Mouse (Mus musculus): ENCODE results near the gene Dnajb13.
A peak's percentile ranks its signal among the peaks of the same experiment; 100 is the strongest.
"Not testable (repeated sequence)": the region's sequence is repeated elsewhere in the genome, so short reads cannot be mapped to it uniquely, and the experiment has no call there.

The Dnajb13 gene

GRCm38 (mm10) chr7:100488474-100489048 is 26.2 kb downstream of the Dnajb13 start:
- DNase-seq (ENCODE audit: low read depth, low spot score), result no peak

DNA sequence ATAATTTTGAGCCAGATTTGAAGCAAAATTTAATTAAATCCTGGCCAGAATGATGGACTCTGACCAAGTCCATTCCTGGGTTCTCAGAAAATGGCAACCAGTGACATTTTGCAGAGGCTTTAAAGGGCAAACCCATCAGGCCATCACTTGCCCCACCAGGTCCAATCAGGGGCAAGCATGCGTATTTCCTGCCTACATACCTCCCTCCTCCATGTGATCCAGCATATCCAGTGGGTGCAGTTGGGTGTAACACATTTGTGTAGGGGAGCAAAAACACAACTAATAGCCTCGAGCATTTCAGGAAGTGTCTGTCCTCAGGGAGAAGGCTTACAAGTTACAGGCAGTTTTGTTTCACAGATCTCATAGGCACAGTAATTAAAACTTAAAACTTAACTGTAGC is 27.5 kb downstream of the Dnajb13 start:
- DNase-seq (ENCODE audit: low read depth, low spot score), result no peak

GRCm38 (mm10) chr7:100484493-100484892 is 30.3 kb downstream of the Dnajb13 start:
- no peak for DNase-seq (ENCODE audit: low read depth, low spot score)

DNA sequence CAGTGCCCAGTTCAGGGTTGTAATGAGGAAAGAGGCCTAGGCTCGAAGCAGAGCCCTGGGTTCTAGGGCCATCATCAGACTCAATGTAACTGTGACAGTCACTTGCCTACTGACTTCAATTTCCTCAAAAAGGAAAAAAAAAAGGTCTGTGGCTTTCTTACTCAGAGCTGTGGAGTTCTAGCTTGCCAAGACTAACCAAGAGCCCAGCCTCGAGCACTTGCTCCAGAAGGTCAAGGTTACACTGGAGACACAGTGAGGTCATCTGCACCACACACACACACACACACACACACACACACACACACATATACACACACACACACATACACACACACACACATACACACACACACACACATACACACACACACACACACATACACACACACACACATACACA is 32.7 kb downstream of the Dnajb13 start:
- DNase-seq (ENCODE audit: low read depth, low spot score), result not testable (repeated sequence)

DNA sequence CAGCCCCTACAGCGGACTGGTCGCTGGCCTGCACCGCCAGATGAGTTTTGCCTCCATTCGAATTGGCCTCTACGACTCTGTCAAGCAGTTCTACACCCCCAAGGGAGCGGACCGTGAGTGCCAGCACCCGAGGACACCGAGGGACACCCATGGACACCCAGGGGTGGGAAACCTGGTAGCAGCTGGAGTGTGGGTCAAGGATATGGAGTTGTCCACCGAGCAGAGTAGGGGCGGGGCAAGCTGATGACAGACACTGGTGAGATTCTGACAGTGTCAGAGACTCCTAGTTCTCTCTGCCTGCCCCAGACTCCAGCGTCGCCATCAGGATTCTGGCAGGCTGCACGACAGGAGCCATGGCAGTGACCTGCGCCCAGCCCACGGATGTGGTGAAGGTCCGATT is 34.6 kb downstream of the Dnajb13 start:
- no peak for DNase-seq (ENCODE audit: low read depth, low spot score)

- DNase-seq (ENCODE audit: low read depth, low spot score), result no peak
These were observed 35.0 kb downstream of the Dnajb13 start for GRCm38 (mm10) chr7:100479823-100480164.

DNA sequence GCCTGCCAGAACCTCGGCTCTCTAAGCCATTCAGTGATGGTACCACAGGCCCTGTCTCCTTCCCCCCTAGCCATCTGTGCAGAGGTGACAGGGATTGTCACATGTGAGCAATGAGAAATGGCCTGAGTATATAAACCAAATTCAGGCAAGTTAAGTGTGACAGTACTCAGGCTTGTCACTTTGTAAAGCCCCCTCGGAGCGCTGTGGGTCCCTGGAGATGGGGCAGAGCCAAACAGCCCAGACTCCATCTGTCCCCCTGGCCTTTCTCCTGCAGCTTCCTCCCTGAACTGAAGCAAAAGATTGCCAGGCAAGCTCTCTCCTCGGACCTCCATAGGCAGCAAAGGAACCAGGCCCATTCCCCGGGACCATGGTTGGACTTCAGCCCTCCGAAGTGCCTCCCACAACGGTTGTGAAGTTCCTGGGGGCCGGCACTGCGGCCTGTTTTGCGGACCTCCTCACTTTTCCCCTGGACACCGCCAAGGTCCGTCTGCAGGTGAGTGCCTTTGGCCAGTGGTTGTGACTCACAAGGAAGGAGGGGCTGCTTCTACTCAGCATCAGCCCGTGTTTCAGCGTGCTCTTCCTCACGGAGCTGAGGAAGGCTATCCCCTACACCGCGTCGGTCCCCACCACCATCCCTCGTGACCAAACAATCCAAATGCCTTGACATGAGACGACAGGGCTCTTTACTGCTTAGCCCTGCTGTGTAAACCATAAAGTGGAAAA is 35.5 kb downstream of the Dnajb13 start:
- no peak for DNase-seq (ENCODE audit: low read depth, low spot score)

DNA sequence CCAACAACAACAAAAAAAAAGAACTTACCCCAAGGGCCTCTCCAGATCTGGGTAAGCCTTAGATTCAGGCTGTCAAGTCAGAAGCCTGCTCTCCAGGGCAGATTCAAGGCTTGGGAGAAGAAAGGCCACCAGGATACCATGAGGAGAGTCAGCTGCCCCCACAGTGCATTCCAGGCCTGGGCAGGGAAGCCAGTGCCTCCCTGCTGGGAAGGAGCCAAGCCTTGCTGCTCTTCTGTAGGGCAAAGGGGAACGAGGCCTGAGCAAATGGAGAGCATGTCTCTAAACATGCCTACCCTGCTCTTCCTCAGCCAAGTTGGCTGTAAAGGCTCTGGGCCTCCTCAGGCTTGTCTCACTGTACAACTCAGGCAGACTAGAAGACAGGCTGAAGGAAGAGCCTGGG is 40.1 kb downstream of the Dnajb13 start:
- DNase-seq (ENCODE audit: low read depth, low spot score), result no peak

DNA sequence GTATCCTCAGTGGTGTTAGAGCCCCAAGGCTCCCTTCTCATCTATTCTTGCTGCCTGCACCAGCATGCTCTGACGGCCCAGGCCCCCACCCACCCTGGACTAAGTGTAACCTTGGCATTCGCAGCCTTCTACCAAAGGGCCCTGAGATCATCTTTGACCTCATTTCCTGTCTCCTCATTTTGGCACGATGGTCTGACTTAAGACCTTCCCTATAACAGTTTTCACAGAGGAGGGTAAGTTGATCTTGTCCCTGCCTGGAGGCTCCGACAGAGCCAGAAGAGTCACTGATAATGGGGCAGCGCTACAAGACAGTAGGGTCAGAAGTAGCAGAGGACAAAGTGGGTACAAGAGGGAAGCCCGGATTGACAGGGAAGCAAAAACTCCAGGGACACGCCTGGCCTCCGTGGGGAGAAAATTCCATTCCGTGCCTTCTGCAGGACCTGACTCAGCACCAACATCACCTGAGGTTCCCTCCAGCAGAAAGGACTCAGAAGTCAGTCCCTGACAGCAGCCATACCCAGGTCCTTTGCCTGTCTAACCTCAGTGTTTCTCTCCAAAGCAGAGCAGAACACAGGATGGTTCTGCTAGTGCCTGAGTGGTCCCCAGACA is 40.8 kb downstream of the Dnajb13 start:
- DNase-seq (ENCODE audit: low read depth, low spot score), result no peak

DNA sequence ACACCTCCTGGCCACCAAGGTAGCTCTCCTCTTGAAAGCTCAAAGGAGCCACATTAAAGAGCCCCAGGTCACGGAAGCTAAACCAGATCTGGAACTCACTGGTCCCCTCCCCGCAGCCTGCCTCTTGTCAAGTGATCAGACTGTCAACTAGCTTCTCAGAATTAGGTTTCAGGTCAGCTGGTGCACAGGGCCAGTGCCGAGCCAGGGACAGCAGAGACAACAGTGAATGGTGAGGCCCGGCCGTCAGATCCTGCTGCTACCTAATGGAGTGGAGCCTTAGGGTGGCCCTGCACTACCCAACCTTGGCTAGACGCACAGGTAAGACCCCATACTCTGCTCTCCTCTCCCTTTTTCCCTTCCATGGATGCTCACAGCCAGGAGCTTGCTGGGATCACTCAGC is 42.0 kb downstream of the Dnajb13 start, which contains the start of gene Ucp3:
Gene Ucp3 (plus strand): TSS at position 214 of the 400 bp plus-strand sequence.
- DNase-seq (ENCODE audit: low read depth, low spot score), result no peak

GRCm38 (mm10) chr7:100471407-100471797 is 43.4 kb downstream of the Dnajb13 start:
- no peak for DNase-seq (ENCODE audit: low read depth, low spot score)

GRCm38 (mm10) chr7:100470796-100471406 is 43.9 kb downstream of the Dnajb13 start:
- DNase-seq (ENCODE audit: low read depth, low spot score), result no peak

DNA sequence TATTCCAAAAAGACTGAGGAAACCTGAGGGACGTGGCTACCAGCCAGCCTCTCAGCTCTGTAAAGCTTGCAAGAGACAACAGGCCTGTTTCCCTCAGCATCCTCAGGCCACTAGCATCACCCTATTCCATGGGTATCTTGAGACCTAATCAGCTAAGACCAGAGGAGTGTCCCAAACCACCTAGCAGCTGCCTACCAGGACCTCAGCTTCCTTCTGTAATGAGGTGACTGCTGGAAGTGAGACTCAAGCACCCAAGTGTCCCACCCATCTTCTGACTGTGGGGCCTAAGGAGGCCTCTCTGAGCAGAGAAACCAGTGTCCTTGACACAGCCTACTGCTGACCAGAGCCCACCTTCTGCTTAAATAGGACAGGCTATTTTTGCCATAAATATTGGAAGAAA is 45.3 kb downstream of the Dnajb13 start:
- no peak for DNase-seq (ENCODE audit: low read depth, low spot score)

DNA sequence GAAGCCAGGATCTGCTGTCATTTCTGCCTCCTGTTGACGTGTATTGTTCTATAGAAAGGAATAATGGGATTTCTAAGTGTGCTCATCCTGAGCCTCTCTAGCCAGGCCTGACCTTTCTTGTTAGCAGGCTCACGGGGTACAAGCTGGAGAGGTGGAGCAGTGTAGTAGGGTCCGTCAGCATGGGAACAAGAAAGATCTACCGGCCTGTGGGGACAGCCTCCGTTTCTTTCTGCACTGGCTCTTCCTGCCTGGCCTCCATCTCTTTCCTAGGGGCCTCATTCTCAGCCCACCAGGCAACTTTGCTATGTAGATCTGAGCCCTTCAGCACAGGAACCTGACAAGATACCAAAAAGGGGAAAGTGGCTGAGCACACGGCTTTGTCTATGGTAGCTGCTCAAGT is 46.0 kb downstream of the Dnajb13 start:
- no peak for DNase-seq (ENCODE audit: low read depth, low spot score)

GRCm38 (mm10) chr7:100466781-100467510 is 47.8 kb downstream of the Dnajb13 start:
- DNase-seq (ENCODE audit: low read depth, low spot score), result peak; percentile 16

- DNase-seq (ENCODE audit: low read depth, low spot score), result no peak
These were observed 49.0 kb downstream of the Dnajb13 start for GRCm38 (mm10) chr7:100465656-100466309.

- no peak for DNase-seq (ENCODE audit: low read depth, low spot score)
These were observed 49.5 kb downstream of the Dnajb13 start for GRCm38 (mm10) chr7:100465248-100465647.

- DNase-seq (ENCODE audit: low read depth, low spot score), result no peak
These were observed 50.5 kb downstream of the Dnajb13 start for GRCm38 (mm10) chr7:100464248-100464647.

GRCm38 (mm10) chr7:100463757-100464156 is 51.0 kb downstream of the Dnajb13 start:
- DNase-seq (ENCODE audit: low read depth, low spot score), result no peak

- DNase-seq (ENCODE audit: low read depth, low spot score), result no peak
These were observed 51.6 kb downstream of the Dnajb13 start for GRCm38 (mm10) chr7:100463194-100463593.

DNA sequence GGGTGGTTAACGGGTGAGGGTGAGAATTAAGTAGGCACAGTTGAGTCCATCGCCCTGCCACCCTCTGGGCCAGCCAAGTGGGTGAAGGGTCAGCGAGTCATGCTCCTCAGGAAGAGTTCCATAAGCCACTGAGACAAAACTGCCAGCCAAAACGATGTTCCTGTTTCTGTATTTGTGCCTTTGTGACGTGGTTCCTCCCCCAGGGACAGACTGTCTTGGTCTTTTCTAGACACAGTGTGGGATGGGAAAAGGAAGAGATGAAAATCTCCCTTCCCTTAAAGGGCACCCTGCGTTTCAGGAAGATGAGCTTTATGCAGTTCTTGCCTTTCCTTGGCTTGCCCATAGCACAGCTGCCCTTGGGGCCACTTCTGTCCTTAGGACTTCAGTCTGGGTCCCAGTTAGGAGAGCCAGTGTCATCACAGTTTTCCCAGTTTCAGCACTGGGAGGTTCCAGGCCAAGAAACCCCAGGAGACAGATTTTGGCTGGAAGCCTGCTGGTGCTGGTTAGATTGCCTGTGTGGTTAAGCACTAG is 53.1 kb downstream of the Dnajb13 start:
- no peak for DNase-seq (ENCODE audit: low read depth, low spot score)

Data from embryo, embryonic 11.5 days (tissue).